Mouse (Mus musculus): Measurements from ENCODE around the gene Rfx8. TPM values are rescaled to one million over a fixed set of nuclear protein-coding genes. Genes with fewer than 3 reads are reported as not detected.
A peak's percentile ranks its signal among the peaks of the same experiment; 100 is the strongest.

The Rfx8 gene
- polyA plus RNA-seq, 1 experiment from 2014 or later, result 0.20 TPM

GRCm38 (mm10) chr1:39649691-39650434, 70.9 kb downstream of the Rfx8 start:
- 22% methylated on average over 17 of the region's 17 CpGs for WGBS
- Histone ChIP-seq H3K27ac (replicated peaks) (peak overlapping the region; percentile 74), H3K4me1 (peaks cover 24% of the 10 kb centered on the region), H3K27me3 (ENCODE audit: low read depth, poor library complexity, severe bottlenecking) (peaks cover 51% of the 10 kb centered on the region), H3K9me3 (replicated peaks) (no peaks in the 10 kb centered on the region), H3K36me3 (no peaks in the 10 kb centered on the region), H3K4me3 (peak overlapping the region; percentile 78)
- peak; percentile 15 for DNase-seq (ENCODE audit: low spot score)

DNA sequence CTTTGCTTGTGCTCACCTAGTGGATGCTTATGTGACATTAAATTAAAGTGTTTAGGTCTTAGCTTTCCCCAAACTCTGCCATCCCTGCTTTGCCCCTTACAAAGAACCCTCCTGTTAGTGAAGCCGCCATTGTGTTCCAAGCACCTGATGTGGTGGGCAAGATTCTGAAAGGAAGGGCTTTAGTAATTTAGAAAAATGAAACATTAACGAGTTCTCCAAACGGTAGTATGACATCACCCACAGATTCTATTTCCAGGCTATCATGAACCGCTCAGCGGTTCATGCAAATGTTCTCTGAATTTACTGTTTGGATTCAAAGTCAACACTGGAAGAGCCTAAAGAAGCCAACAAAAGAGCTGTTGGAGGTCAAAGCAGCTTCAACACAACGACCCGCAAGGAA, 72.2 kb downstream of the Rfx8 start:
- no peak for DNase-seq (ENCODE audit: low spot score)
- 89% methylated on average over 7 of the region's 7 CpGs for WGBS
- no peaks in the 10 kb centered on the region for H3K9me3 ChIP-seq (replicated peaks)
- peaks cover 51% of the 10 kb centered on the region for H3K27me3 ChIP-seq (ENCODE audit: low read depth, poor library complexity, severe bottlenecking)
- peaks cover 24% of the 10 kb centered on the region for H3K4me1 ChIP-seq
- H3K36me3 ChIP-seq, result no peaks in the 10 kb centered on the region
- H3K27ac ChIP-seq (replicated peaks), result no peak overlapping the region
- H3K4me3 ChIP-seq, result no peak overlapping the region

- 0 out of 2 replicates have a peak, but pooled peaks cover 4% of the 10 kb centered on the region for H3K9me3 ChIP-seq (replicated peaks)
- no peaks in the 10 kb centered on the region for H3K36me3 ChIP-seq
- peaks cover 35% of the 10 kb centered on the region for H3K27me3 ChIP-seq (ENCODE audit: low read depth, poor library complexity, severe bottlenecking)
- no peak overlapping the region for H3K27ac ChIP-seq (replicated peaks)
- DNase-seq (ENCODE audit: low spot score), result no peak
- 48% methylated on average over 8 of the region's 8 CpGs for WGBS
- H3K4me1 ChIP-seq, result peaks cover 23% of the 10 kb centered on the region
- no peak overlapping the region for H3K4me3 ChIP-seq
Measured at GRCm38 (mm10) chr1:39645905-39646759, 74.7 kb downstream of the Rfx8 start.

- 78% methylated on average over 1 of the region's 1 CpGs for WGBS
- H3K27me3 ChIP-seq (ENCODE audit: low read depth, poor library complexity, severe bottlenecking), result peaks cover 17% of the 10 kb centered on the region
Measured at GRCm38 (mm10) chr1:39644333-39644732, 76.5 kb downstream of the Rfx8 start.

GRCm38 (mm10) chr1:39641667-39642066, 79.1 kb downstream of the Rfx8 start:
- Histone ChIP-seq H3K27me3 (ENCODE audit: low read depth, poor library complexity, severe bottlenecking) (no peaks in the 10 kb centered on the region), H3K9me3 (replicated peaks) (0 out of 2 replicates have a peak, but pooled peaks cover 4% of the 10 kb centered on the region), H3K4me3 (no peak overlapping the region), H3K4me1 (peaks cover 15% of the 10 kb centered on the region), H3K27ac (replicated peaks) (no peak overlapping the region), H3K36me3 (no peaks in the 10 kb centered on the region)
- 88% methylated on average over 7 of the region's 7 CpGs for WGBS
- DNase-seq (ENCODE audit: low spot score), result no peak

More at GRCm38 (mm10) chr1:39644333-39644732, 76.5 kb downstream of the Rfx8 start:
- H3K27ac ChIP-seq (replicated peaks), result no peak overlapping the region
- H3K9me3 ChIP-seq (replicated peaks), result 0 out of 2 replicates have a peak, but pooled peaks cover 4% of the 10 kb centered on the region
- DNase-seq (ENCODE audit: low spot score), result no peak
- H3K4me3 ChIP-seq, result no peak overlapping the region
- H3K36me3 ChIP-seq, result no peaks in the 10 kb centered on the region
- H3K4me1 ChIP-seq, result peaks cover 7% of the 10 kb centered on the region; the same call in 1 of the 2 replicates

GRCm38 (mm10) chr1:39637139-39637538, 83.7 kb downstream of the Rfx8 start:
- 0 out of 2 replicates have a peak overlapping the region, but pooled peaks have one; percentile 35 for H3K27ac ChIP-seq (replicated peaks)
- no peaks in the 10 kb centered on the region for H3K36me3 ChIP-seq
- no peak overlapping the region for H3K4me3 ChIP-seq
- 0 out of 2 replicates have a peak, but pooled peaks cover 4% of the 10 kb centered on the region for H3K9me3 ChIP-seq (replicated peaks)
- H3K27me3 ChIP-seq (ENCODE audit: low read depth, poor library complexity, severe bottlenecking), result no peaks in the 10 kb centered on the region
- 57% methylated on average over 8 of the region's 8 CpGs for WGBS
- no peak for DNase-seq (ENCODE audit: low spot score)
- peaks cover 16% of the 10 kb centered on the region for H3K4me1 ChIP-seq

DNA sequence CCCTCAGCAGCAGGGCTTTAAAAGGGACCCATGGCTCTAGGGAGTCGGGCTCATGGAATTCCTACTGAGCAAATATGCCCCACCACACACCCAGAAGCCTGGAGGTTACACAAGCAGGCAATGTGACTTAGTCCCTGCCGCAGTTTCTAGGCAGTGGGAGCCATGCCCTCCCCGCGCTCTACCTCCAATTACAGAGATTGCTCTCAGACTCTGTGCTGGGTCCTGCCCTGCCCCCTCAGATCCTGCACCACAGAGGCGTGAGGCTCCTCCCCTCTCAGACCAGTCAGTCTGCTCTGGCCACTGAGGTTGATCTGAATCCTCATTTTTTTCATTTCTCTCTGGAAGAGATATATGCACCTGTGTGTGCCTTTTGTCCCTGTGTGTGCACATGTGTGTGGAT, 84.1 kb downstream of the Rfx8 start:
- Histone ChIP-seq H3K27ac (replicated peaks) (peak overlapping the region; percentile 35; the same call in 1 of the 2 replicates), H3K36me3 (no peaks in the 10 kb centered on the region), H3K9me3 (replicated peaks) (0 out of 2 replicates have a peak, but pooled peaks cover 1% of the 10 kb centered on the region), H3K27me3 (ENCODE audit: low read depth, poor library complexity, severe bottlenecking) (no peaks in the 10 kb centered on the region), H3K4me1 (peaks cover 16% of the 10 kb centered on the region), H3K4me3 (peak overlapping the region; percentile 10; the same call in 1 of the 2 replicates)
- peak; percentile 28 for DNase-seq (ENCODE audit: low spot score)
- 4% methylated on average over 5 of the region's 5 CpGs for WGBS

- 24% methylated on average over 5 of the region's 5 CpGs for WGBS
- no peaks in the 10 kb centered on the region for H3K9me3 ChIP-seq (replicated peaks)
- no peak for DNase-seq (ENCODE audit: low spot score)
- H3K27ac ChIP-seq (replicated peaks), result peak overlapping the region; percentile 35; the same call in 1 of the 2 replicates
- H3K27me3 ChIP-seq (ENCODE audit: low read depth, poor library complexity, severe bottlenecking), result no peaks in the 10 kb centered on the region
- no peaks in the 10 kb centered on the region for H3K36me3 ChIP-seq
- peaks cover 16% of the 10 kb centered on the region for H3K4me1 ChIP-seq
- H3K4me3 ChIP-seq, result no peak overlapping the region
Measured at GRCm38 (mm10) chr1:39636196-39636595, 84.6 kb downstream of the Rfx8 start.

- no peaks in the 10 kb centered on the region for H3K36me3 ChIP-seq
- no peaks in the 10 kb centered on the region for H3K27me3 ChIP-seq (ENCODE audit: low read depth, poor library complexity, severe bottlenecking)
- 87% methylated on average over 9 of the region's 9 CpGs for WGBS
- DNase-seq (ENCODE audit: low spot score), result no peak
- H3K4me1 ChIP-seq, result no peaks in the 10 kb centered on the region
- no peak overlapping the region for H3K27ac ChIP-seq (replicated peaks)
- no peaks in the 10 kb centered on the region for H3K9me3 ChIP-seq (replicated peaks)
- no peak overlapping the region for H3K4me3 ChIP-seq
Measured at GRCm38 (mm10) chr1:39628606-39629005, 92.2 kb downstream of the Rfx8 start.

GRCm38 (mm10) chr1:39625491-39625890, 95.3 kb downstream of the Rfx8 start:
- Histone ChIP-seq H3K9me3 (replicated peaks) (no peaks in the 10 kb centered on the region), H3K4me3 (no peak overlapping the region), H3K27ac (replicated peaks) (no peak overlapping the region), H3K27me3 (ENCODE audit: low read depth, poor library complexity, severe bottlenecking) (no peaks in the 10 kb centered on the region), H3K4me1 (no peaks in the 10 kb centered on the region), H3K36me3 (no peaks in the 10 kb centered on the region)
- 76% methylated on average over 3 of the region's 3 CpGs for WGBS
- no peak for DNase-seq (ENCODE audit: low spot score)

DNA sequence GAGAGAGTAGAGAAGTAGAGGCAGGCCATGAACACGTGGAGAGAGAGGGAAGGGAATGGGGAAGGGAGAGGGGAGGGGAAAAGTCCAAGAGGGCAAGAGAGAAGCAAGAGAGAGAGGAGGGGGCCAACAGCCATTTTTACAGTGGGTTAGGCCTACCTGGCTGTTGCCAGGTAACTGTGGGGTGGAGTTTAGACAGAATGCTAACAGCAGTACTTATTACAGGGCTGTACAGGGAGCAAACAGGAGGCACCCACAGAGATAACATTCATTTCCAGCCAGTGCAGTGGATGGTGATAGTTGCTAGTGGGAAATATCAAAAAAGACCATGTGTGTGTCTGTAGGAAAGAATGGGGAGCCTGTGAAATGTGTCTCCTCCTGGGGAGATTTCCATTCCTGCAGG, 97.1 kb downstream of the Rfx8 start:
- WGBS, result 38% methylated on average over 1 of the region's 1 CpGs
- no peaks in the 10 kb centered on the region for H3K4me1 ChIP-seq
- no peak overlapping the region for H3K27ac ChIP-seq (replicated peaks)
- no peaks in the 10 kb centered on the region for H3K27me3 ChIP-seq (ENCODE audit: low read depth, poor library complexity, severe bottlenecking)
- no peaks in the 10 kb centered on the region for H3K9me3 ChIP-seq (replicated peaks)
- DNase-seq (ENCODE audit: low spot score), result no peak
- no peaks in the 10 kb centered on the region for H3K36me3 ChIP-seq
- no peak overlapping the region for H3K4me3 ChIP-seq

DNA sequence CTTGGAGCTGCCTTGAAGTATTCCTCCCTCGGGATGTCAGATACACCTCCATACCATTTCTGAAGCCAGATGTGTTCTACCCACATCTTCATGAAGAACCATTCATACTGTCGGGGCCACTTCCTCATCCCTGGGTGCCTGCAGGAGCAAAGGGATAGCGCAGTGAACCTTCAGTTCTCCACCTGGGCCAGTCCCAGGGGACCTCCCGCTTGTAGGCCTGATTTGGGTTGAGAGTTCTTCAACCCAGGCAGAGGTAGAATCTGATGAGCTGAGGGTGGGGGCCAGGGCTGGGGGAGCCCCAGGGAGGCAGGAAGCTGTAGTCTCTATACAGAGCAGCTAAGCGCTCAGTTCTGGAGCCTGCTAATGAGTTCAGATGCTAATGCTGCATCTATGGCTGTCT, 97.7 kb downstream of the Rfx8 start:
- 95% methylated on average over 5 of the region's 5 CpGs for WGBS
- no peaks in the 10 kb centered on the region for H3K36me3 ChIP-seq

More for the DNA sequence above, 97.7 kb downstream of the Rfx8 start:
- no peaks in the 10 kb centered on the region for H3K4me1 ChIP-seq
- H3K9me3 ChIP-seq (replicated peaks), result no peaks in the 10 kb centered on the region
- no peak overlapping the region for H3K27ac ChIP-seq (replicated peaks)
- DNase-seq (ENCODE audit: low spot score), result no peak
- H3K4me3 ChIP-seq, result no peak overlapping the region
- H3K27me3 ChIP-seq (ENCODE audit: low read depth, poor library complexity, severe bottlenecking), result no peaks in the 10 kb centered on the region
